Mouse (Mus musculus): ENCODE data around the gene Mtch2. TPM values are rescaled to one million over a fixed set of nuclear protein-coding genes. Genes with fewer than 3 reads are reported as not detected.

Gene Mtch2
- polyA plus RNA-seq, 1 experiment from 2014 or later = 416 TPM

- Histone ChIP-seq H3K4me1 (ENCODE audit: control insufficient read depth, insufficient read depth, low read length) (peaks cover 5% of the 10 kb centered on the region; the same call in 1 of the 2 replicates), H3K4me3 (ENCODE audit: low read length) (peak overlapping the region; percentile 88), H3K27me3 (replicated peaks; ENCODE audit: control insufficient read depth, insufficient read depth, low read length) (no peaks in the 10 kb centered on the region), H3K4me2 (ENCODE audit: low read depth, low read length) (peak overlapping the region; percentile 67), H3K27ac (ENCODE audit: low read length) (peak overlapping the region; percentile 87), H3K36me3 (ENCODE audit: control insufficient read depth, insufficient read depth, low read length) (no peaks in the 10 kb centered on the region), H3K9ac (ENCODE audit: low read depth, low read length) (peak overlapping the region; percentile 85), H3K9me3 (ENCODE audit: control insufficient read depth, low read length) (no peaks in the 10 kb centered on the region)
- no peak for ATAC-seq
- WGBS = under 1% methylated on average over 13 of the region's 13 CpGs
Observed at GRCm38 (mm10) chr2:90847681-90848050, 711 bp downstream of the Mtch2 start.

- Histone ChIP-seq H3K9me3 (ENCODE audit: control insufficient read depth, low read length) (no peaks in the 10 kb centered on the region), H3K36me3 (ENCODE audit: control insufficient read depth, insufficient read depth, low read length) (no peaks in the 10 kb centered on the region), H3K27me3 (replicated peaks; ENCODE audit: control insufficient read depth, insufficient read depth, low read length) (no peaks in the 10 kb centered on the region), H3K27ac (ENCODE audit: low read length) (no peak overlapping the region), H3K4me2 (ENCODE audit: low read depth, low read length) (peak overlapping the region; percentile 67), H3K4me1 (ENCODE audit: control insufficient read depth, insufficient read depth, low read length) (peaks cover 5% of the 10 kb centered on the region; the same call in 1 of the 2 replicates), H3K9ac (ENCODE audit: low read depth, low read length) (0 out of 2 replicates have a peak overlapping the region, but pooled peaks have one; percentile 85), H3K4me3 (ENCODE audit: low read length) (peak overlapping the region; percentile 88)
- WGBS = 81% methylated on average over 5 of the region's 5 CpGs
- ATAC-seq = no peak
Observed at GRCm38 (mm10) chr2:90848331-90848730, 1.4 kb downstream of the Mtch2 start.

GRCm38 (mm10) chr2:90850401-90850800, 3.4 kb downstream of the Mtch2 start:
- Histone ChIP-seq H3K4me2 (ENCODE audit: low read depth, low read length) (no peak overlapping the region), H3K27ac (ENCODE audit: low read length) (no peak overlapping the region), H3K9ac (ENCODE audit: low read depth, low read length) (no peak overlapping the region), H3K36me3 (ENCODE audit: control insufficient read depth, insufficient read depth, low read length) (peaks cover 4% of the 10 kb centered on the region; the same call in 1 of the 2 replicates), H3K4me3 (ENCODE audit: low read length) (no peak overlapping the region), H3K27me3 (replicated peaks; ENCODE audit: control insufficient read depth, insufficient read depth, low read length) (no peaks in the 10 kb centered on the region), H3K4me1 (ENCODE audit: control insufficient read depth, insufficient read depth, low read length) (peaks cover 5% of the 10 kb centered on the region; the same call in 1 of the 2 replicates), H3K9me3 (ENCODE audit: control insufficient read depth, low read length) (no peaks in the 10 kb centered on the region)
- no peak for ATAC-seq
- 97% methylated on average over 1 of the region's 1 CpGs for WGBS

GRCm38 (mm10) chr2:90861486-90861885, 14.5 kb downstream of the Mtch2 start:
- H3K27ac ChIP-seq (ENCODE audit: low read length) = no peak overlapping the region
- H3K9me3 ChIP-seq (ENCODE audit: control insufficient read depth, low read length) = no peaks in the 10 kb centered on the region
- H3K27me3 ChIP-seq (replicated peaks; ENCODE audit: control insufficient read depth, insufficient read depth, low read length) = no peaks in the 10 kb centered on the region
- no peak for ATAC-seq
- H3K4me1 ChIP-seq (ENCODE audit: control insufficient read depth, insufficient read depth, low read length) = no peaks in the 10 kb centered on the region
- H3K4me2 ChIP-seq (ENCODE audit: low read depth, low read length) = no peak overlapping the region
- no peak overlapping the region for H3K4me3 ChIP-seq (ENCODE audit: low read length)
- 94% methylated on average over 2 of the region's 2 CpGs for WGBS
- no peak overlapping the region for H3K9ac ChIP-seq (ENCODE audit: low read depth, low read length)
- H3K36me3 ChIP-seq (ENCODE audit: control insufficient read depth, insufficient read depth, low read length) = peaks cover 14% of the 10 kb centered on the region

GRCm38 (mm10) chr2:90864184-90864583, 17.2 kb downstream of the Mtch2 start:
- Histone ChIP-seq H3K4me3 (ENCODE audit: low read length) (no peak overlapping the region), H3K27me3 (replicated peaks; ENCODE audit: control insufficient read depth, insufficient read depth, low read length) (no peaks in the 10 kb centered on the region), H3K27ac (ENCODE audit: low read length) (no peak overlapping the region), H3K4me2 (ENCODE audit: low read depth, low read length) (no peak overlapping the region), H3K4me1 (ENCODE audit: control insufficient read depth, insufficient read depth, low read length) (no peaks in the 10 kb centered on the region), H3K36me3 (ENCODE audit: control insufficient read depth, insufficient read depth, low read length) (peaks cover 14% of the 10 kb centered on the region), H3K9me3 (ENCODE audit: control insufficient read depth, low read length) (no peaks in the 10 kb centered on the region), H3K9ac (ENCODE audit: low read depth, low read length) (no peak overlapping the region)
- ATAC-seq = no peak

- Histone ChIP-seq H3K27me3 (replicated peaks; ENCODE audit: control insufficient read depth, insufficient read depth, low read length) (no peaks in the 10 kb centered on the region), H3K4me2 (ENCODE audit: low read depth, low read length) (no peak overlapping the region), H3K27ac (ENCODE audit: low read length) (no peak overlapping the region), H3K9ac (ENCODE audit: low read depth, low read length) (no peak overlapping the region), H3K4me1 (ENCODE audit: control insufficient read depth, insufficient read depth, low read length) (peaks cover 11% of the 10 kb centered on the region; the same call in 1 of the 2 replicates), H3K36me3 (ENCODE audit: control insufficient read depth, insufficient read depth, low read length) (peaks cover 8% of the 10 kb centered on the region), H3K4me3 (ENCODE audit: low read length) (no peak overlapping the region), H3K9me3 (ENCODE audit: control insufficient read depth, low read length) (no peaks in the 10 kb centered on the region)
- ATAC-seq = peak; percentile 89
- WGBS = 18% methylated on average over 3 of the region's 3 CpGs
Observed at GRCm38 (mm10) chr2:90866524-90866923, 19.6 kb downstream of the Mtch2 start.

- H3K4me3 ChIP-seq (ENCODE audit: low read length) = no peak overlapping the region
- no peaks in the 10 kb centered on the region for H3K9me3 ChIP-seq (ENCODE audit: control insufficient read depth, low read length)
- peaks cover 11% of the 10 kb centered on the region; the same call in 1 of the 2 replicates for H3K4me1 ChIP-seq (ENCODE audit: control insufficient read depth, insufficient read depth, low read length)
- no peaks in the 10 kb centered on the region for H3K27me3 ChIP-seq (replicated peaks; ENCODE audit: control insufficient read depth, insufficient read depth, low read length)
- WGBS = 14% methylated on average over 4 of the region's 4 CpGs
- peaks cover 8% of the 10 kb centered on the region; the same call in 1 of the 2 replicates for H3K36me3 ChIP-seq (ENCODE audit: control insufficient read depth, insufficient read depth, low read length)
- ATAC-seq = peak; percentile 78
- no peak overlapping the region for H3K27ac ChIP-seq (ENCODE audit: low read length)
- H3K9ac ChIP-seq (ENCODE audit: low read depth, low read length) = no peak overlapping the region
- H3K4me2 ChIP-seq (ENCODE audit: low read depth, low read length) = no peak overlapping the region
Observed at GRCm38 (mm10) chr2:90870136-90870601, 23.2 kb downstream of the Mtch2 start.

- Histone ChIP-seq H3K9ac (ENCODE audit: low read depth, low read length) (no peak overlapping the region), H3K4me1 (ENCODE audit: control insufficient read depth, insufficient read depth, low read length) (peaks cover 11% of the 10 kb centered on the region; the same call in 1 of the 2 replicates), H3K36me3 (ENCODE audit: control insufficient read depth, insufficient read depth, low read length) (no peaks in the 10 kb centered on the region), H3K4me2 (ENCODE audit: low read depth, low read length) (no peak overlapping the region), H3K4me3 (ENCODE audit: low read length) (no peak overlapping the region), H3K9me3 (ENCODE audit: control insufficient read depth, low read length) (no peaks in the 10 kb centered on the region), H3K27me3 (replicated peaks; ENCODE audit: control insufficient read depth, insufficient read depth, low read length) (no peaks in the 10 kb centered on the region), H3K27ac (ENCODE audit: low read length) (no peak overlapping the region)
- 67% methylated on average over 8 of the region's 8 CpGs for WGBS
- no peak for ATAC-seq
Observed at GRCm38 (mm10) chr2:90871180-90871961, 24.4 kb downstream of the Mtch2 start.

- ATAC-seq = no peak
- H3K9ac ChIP-seq (ENCODE audit: low read depth, low read length) = no peak overlapping the region
- H3K9me3 ChIP-seq (ENCODE audit: control insufficient read depth, low read length) = no peaks in the 10 kb centered on the region
- no peak overlapping the region for H3K27ac ChIP-seq (ENCODE audit: low read length)
- no peaks in the 10 kb centered on the region for H3K36me3 ChIP-seq (ENCODE audit: control insufficient read depth, insufficient read depth, low read length)
- H3K4me2 ChIP-seq (ENCODE audit: low read depth, low read length) = no peak overlapping the region
- no peak overlapping the region for H3K4me3 ChIP-seq (ENCODE audit: low read length)
- WGBS = 81% methylated on average over 1 of the region's 1 CpGs
- peaks cover 11% of the 10 kb centered on the region; the same call in 1 of the 2 replicates for H3K4me1 ChIP-seq (ENCODE audit: control insufficient read depth, insufficient read depth, low read length)
- H3K27me3 ChIP-seq (replicated peaks; ENCODE audit: control insufficient read depth, insufficient read depth, low read length) = no peaks in the 10 kb centered on the region
Observed at GRCm38 (mm10) chr2:90874025-90874424, 27.1 kb downstream of the Mtch2 start.

All from intestine, embryonic 16.5 days (tissue).